Mouse (Mus musculus) embryonic facial prominence, embryonic 15.5 days (tissue): ENCODE results near the gene Cant1. TPM values are rescaled to one million over a fixed set of nuclear protein-coding genes. Genes with fewer than 3 reads are reported as not detected.
"Not testable (repeated sequence)": the region's sequence is repeated elsewhere in the genome, so short reads cannot be mapped to it uniquely, and the experiment has no call there.

Source experiments
- ATAC-seq: fragments of 200-750 bp; cut with Nextera tagmentation; 2 replicates; pipeline ENCODE4 v1.8.0; 2017; ENCODE audit warnings: low read depth, moderate TSS enrichment; ENCODE audit not compliant: insufficient number of reproducible peaks, low FRiP score, low TSS enrichment
- H3K27ac ChIP-seq: fragments of 300-500 bp; sonication (generic); replicated peaks from 2 replicates; pipeline ENCODE4 v1.5.1; 2015; ENCODE audit warnings: mild to moderate bottlenecking, inconsistent platforms
- H3K27me3 ChIP-seq: fragments of 300-500 bp; sonication (generic); 2 replicates; pipeline ENCODE4 v1.6.1; 2015; ENCODE audit warnings: inconsistent platforms
- H3K36me3 ChIP-seq: fragments of 300-500 bp; sonication (generic); 2 replicates; pipeline ENCODE4 v1.6.1; 2015; ENCODE audit warnings: mild to moderate bottlenecking, inconsistent platforms
- H3K4me1 ChIP-seq: fragments of 300-500 bp; sonication (generic); 2 replicates; pipeline ENCODE4 v1.6.1; 2015; ENCODE audit warnings: inconsistent platforms
- H3K4me2 ChIP-seq: fragments of 300-500 bp; sonication (generic); replicated peaks from 2 replicates; pipeline ENCODE4 v1.6.1; 2015; ENCODE audit warnings: mild to moderate bottlenecking, inconsistent platforms
- H3K4me3 ChIP-seq: fragments of 300-500 bp; sonication (generic); replicated peaks from 2 replicates; pipeline ENCODE4 v1.5.1; 2015; ENCODE audit warnings: mild to moderate bottlenecking, inconsistent platforms
- H3K9ac ChIP-seq: fragments of 300-500 bp; sonication (generic); 2 replicates; pipeline ENCODE4 v1.6.1; 2015; ENCODE audit warnings: inconsistent platforms
- H3K9me3 ChIP-seq: fragments of 300-500 bp; sonication (generic); replicated peaks from 2 replicates; pipeline ENCODE4 v1.6.1; 2016; ENCODE audit warnings: inconsistent platforms
- WGBS: fragments of 180-500 bp; shearing (Covaris S2); methylation state at CpG from one replicate; pipeline ENCODE4 v1.1.7; 2015; 5-methylcytosine and 5-hydroxymethylcytosine counted together
- polyA plus RNA-seq: library from polyadenylated mRNA; unstranded; fragments of >200 nt; fragmentation: Nextera tagmentation; extraction: Ambion mirVana; gene quantifications from 2 replicates; pipeline ENCODE4 v1.2.1, GENCODE M21; 2015

Cant1 gene
- polyA plus RNA-seq, 1 experiment from 2014 or later, result 38.0 TPM

- Histone ChIP-seq H3K27ac (no peak overlapping the region), H3K27me3 (no peaks in the 10 kb centered on the region), H3K4me1 (no peaks in the 10 kb centered on the region), H3K9me3 (no peaks in the 10 kb centered on the region), H3K4me2 (no peak overlapping the region), H3K9ac (no peak overlapping the region), H3K4me3 (no peak overlapping the region), H3K36me3 (0 out of 2 replicates have a peak, but pooled peaks cover 7% of the 10 kb centered on the region)
- WGBS, result 70% methylated on average over 5 of the region's 5 CpGs
- no peak for ATAC-seq
Observed at GRCm38 (mm10) chr11:118393991-118394390, 24.9 kb downstream of the Cant1 start.

GRCm38 (mm10) chr11:118387816-118388215, 31.1 kb downstream of the Cant1 start:
- H3K4me1 ChIP-seq, H3K27ac ChIP-seq, H3K9me3 ChIP-seq, ATAC-seq, H3K4me3 ChIP-seq, H3K4me2 ChIP-seq, H3K27me3 ChIP-seq, H3K36me3 ChIP-seq, H3K9ac ChIP-seq: not testable (repeated sequence)
- WGBS, result 89% methylated on average over 13 of the region's 13 CpGs

GRCm38 (mm10) chr11:118379251-118380009, 39.5 kb downstream of the Cant1 start:
- no peaks in the 10 kb centered on the region for H3K9me3 ChIP-seq
- H3K4me3 ChIP-seq, result no peak overlapping the region
- H3K27me3 ChIP-seq, result no peaks in the 10 kb centered on the region
- WGBS, result 34% methylated on average over 11 of the region's 11 CpGs
- H3K27ac ChIP-seq, result no peak overlapping the region
- ATAC-seq, result peak; percentile 81
- H3K9ac ChIP-seq, result no peak overlapping the region
- H3K36me3 ChIP-seq, result no peaks in the 10 kb centered on the region
- peaks cover 24% of the 10 kb centered on the region for H3K4me1 ChIP-seq
- H3K4me2 ChIP-seq, result no peak overlapping the region

GRCm38 (mm10) chr11:118378656-118379055, 40.2 kb downstream of the Cant1 start:
- no peak overlapping the region for H3K4me3 ChIP-seq
- ATAC-seq, result no peak
- no peak overlapping the region for H3K27ac ChIP-seq
- WGBS, result 83% methylated on average over 6 of the region's 6 CpGs
- H3K9me3 ChIP-seq, result no peaks in the 10 kb centered on the region
- H3K4me1 ChIP-seq, result peaks cover 24% of the 10 kb centered on the region
- H3K27me3 ChIP-seq, result no peaks in the 10 kb centered on the region
- no peaks in the 10 kb centered on the region for H3K36me3 ChIP-seq
- H3K4me2 ChIP-seq, result no peak overlapping the region
- H3K9ac ChIP-seq, result no peak overlapping the region

- H3K4me3 ChIP-seq, H3K36me3 ChIP-seq, ATAC-seq, H3K9ac ChIP-seq, H3K9me3 ChIP-seq, H3K27me3 ChIP-seq, H3K4me2 ChIP-seq, H3K27ac ChIP-seq: not testable (repeated sequence)
- peaks cover 43% of the 10 kb centered on the region for H3K4me1 ChIP-seq
Observed at GRCm38 (mm10) chr11:118376323-118376722, 42.6 kb downstream of the Cant1 start.

GRCm38 (mm10) chr11:118375881-118376280, 43.0 kb downstream of the Cant1 start:
- Histone ChIP-seq H3K9ac (no peak overlapping the region), H3K36me3 (no peaks in the 10 kb centered on the region), H3K4me2 (no peak overlapping the region), H3K9me3 (no peaks in the 10 kb centered on the region), H3K4me1 (peaks cover 45% of the 10 kb centered on the region), H3K27ac (no peak overlapping the region), H3K4me3 (no peak overlapping the region), H3K27me3 (no peaks in the 10 kb centered on the region)
- no peak for ATAC-seq
- 57% methylated on average over 5 of the region's 5 CpGs for WGBS

GRCm38 (mm10) chr11:118375461-118375860, 43.4 kb downstream of the Cant1 start:
- Histone ChIP-seq H3K27ac (no peak overlapping the region), H3K36me3 (no peaks in the 10 kb centered on the region), H3K4me3 (no peak overlapping the region), H3K4me1 (peaks cover 45% of the 10 kb centered on the region), H3K9me3 (no peaks in the 10 kb centered on the region), H3K27me3 (no peaks in the 10 kb centered on the region), H3K4me2 (no peak overlapping the region), H3K9ac (no peak overlapping the region)
- WGBS, result 63% methylated on average over 8 of the region's 8 CpGs
- no peak for ATAC-seq

- Histone ChIP-seq H3K4me1 (peaks cover 44% of the 10 kb centered on the region), H3K27me3 (no peaks in the 10 kb centered on the region), H3K9me3 (no peaks in the 10 kb centered on the region), H3K27ac (no peak overlapping the region), H3K4me3 (no peak overlapping the region), H3K9ac (no peak overlapping the region), H3K4me2 (no peak overlapping the region), H3K36me3 (no peaks in the 10 kb centered on the region)
- ATAC-seq, result no peak
Observed at GRCm38 (mm10) chr11:118375006-118375405, 43.9 kb downstream of the Cant1 start.

GRCm38 (mm10) chr11:118374506-118374905, 44.4 kb downstream of the Cant1 start:
- 72% methylated on average over 5 of the region's 5 CpGs for WGBS
- no peaks in the 10 kb centered on the region for H3K36me3 ChIP-seq
- H3K9me3 ChIP-seq, result no peaks in the 10 kb centered on the region
- H3K4me1 ChIP-seq, result peaks cover 39% of the 10 kb centered on the region
- H3K27ac ChIP-seq, result no peak overlapping the region
- H3K4me2 ChIP-seq, result no peak overlapping the region
- H3K9ac ChIP-seq, result no peak overlapping the region
- no peak overlapping the region for H3K4me3 ChIP-seq
- no peaks in the 10 kb centered on the region for H3K27me3 ChIP-seq
- ATAC-seq, result no peak

- no peak for ATAC-seq
- Histone ChIP-seq H3K36me3 (no peaks in the 10 kb centered on the region), H3K4me1 (peaks cover 34% of the 10 kb centered on the region), H3K9me3 (no peaks in the 10 kb centered on the region), H3K4me2 (no peak overlapping the region), H3K4me3 (no peak overlapping the region), H3K27me3 (no peaks in the 10 kb centered on the region), H3K27ac (peak overlapping the region; percentile 63; the same call in 1 of the 2 replicates), H3K9ac (no peak overlapping the region)
- 37% methylated on average over 7 of the region's 7 CpGs for WGBS
Observed at GRCm38 (mm10) chr11:118372641-118373040, 46.2 kb downstream of the Cant1 start.

- H3K4me3 ChIP-seq, result no peak overlapping the region
- no peak overlapping the region for H3K4me2 ChIP-seq
- 68% methylated on average over 7 of the region's 7 CpGs for WGBS
- no peaks in the 10 kb centered on the region for H3K36me3 ChIP-seq
- H3K9ac ChIP-seq, result no peak overlapping the region
- H3K9me3 ChIP-seq, result no peaks in the 10 kb centered on the region
- no peaks in the 10 kb centered on the region for H3K27me3 ChIP-seq
- peaks cover 34% of the 10 kb centered on the region for H3K4me1 ChIP-seq
- H3K27ac ChIP-seq, result no peak overlapping the region
- no peak for ATAC-seq
Observed at GRCm38 (mm10) chr11:118371876-118372275, 47.0 kb downstream of the Cant1 start.

- Histone ChIP-seq H3K4me3 (no peak overlapping the region), H3K36me3 (no peaks in the 10 kb centered on the region), H3K27ac (no peak overlapping the region), H3K9me3 (no peaks in the 10 kb centered on the region), H3K4me1 (peaks cover 42% of the 10 kb centered on the region), H3K9ac (no peak overlapping the region), H3K27me3 (no peaks in the 10 kb centered on the region), H3K4me2 (no peak overlapping the region)
- WGBS, result 73% methylated on average over 8 of the region's 8 CpGs
- ATAC-seq, result no peak
Observed at GRCm38 (mm10) chr11:118369657-118370056, 49.2 kb downstream of the Cant1 start.
